In the genomic region with DNA sequence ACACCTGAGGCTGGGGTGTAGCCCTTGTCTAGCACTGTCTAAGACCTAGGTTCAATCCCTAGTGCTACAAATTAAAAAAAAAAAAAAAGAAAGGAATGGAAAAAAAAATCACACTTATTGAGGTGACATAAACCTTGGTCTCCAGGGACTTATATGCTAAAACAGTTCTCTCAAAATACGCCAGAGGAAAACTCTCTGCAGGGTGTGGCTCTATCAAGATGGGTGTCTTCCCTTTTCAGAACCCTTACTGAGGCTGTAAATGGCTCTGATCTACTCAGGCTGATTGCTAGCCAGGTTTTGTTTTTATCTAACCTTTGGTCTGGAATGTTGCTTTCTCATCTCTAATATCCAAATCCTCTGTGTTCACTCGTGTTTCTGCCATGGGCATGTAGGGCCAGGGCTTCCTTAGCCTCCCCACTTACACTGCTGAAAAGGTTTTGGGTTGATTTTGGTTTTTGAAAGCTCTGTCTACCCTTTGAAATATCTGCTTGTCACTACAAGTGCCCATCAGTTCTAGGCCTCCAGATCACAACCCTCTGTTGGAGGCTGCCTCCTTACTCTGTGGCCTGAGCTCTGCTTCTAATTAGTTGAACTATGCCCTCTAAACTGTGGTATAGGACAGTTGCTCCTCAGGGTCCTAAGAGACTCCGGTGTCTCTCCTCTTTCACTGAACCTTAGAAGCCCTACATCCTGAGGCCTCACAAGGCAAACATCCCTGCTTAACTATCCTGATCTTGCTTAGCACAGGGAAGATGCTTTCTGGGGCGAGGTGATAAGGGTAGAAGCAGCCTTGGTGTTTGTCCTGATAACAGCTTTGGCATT, we compare ENCODE assay signal across 8 mouse cellular contexts. TPM values are rescaled to one million over a fixed set of nuclear protein-coding genes. Genes with fewer than 3 reads are reported as not detected.
DNase-seq lines count a peak whose midpoint lies in the region; ATAC-seq lines count a peak whose summit lies in the region.

No protein-coding gene starts in this region.

- no peak for ATAC-seq in hindbrain, embryonic 11.5 days (ENCODE audit: low FRiP score)
- ATAC-seq in liver, embryonic 13.5 days (ENCODE audit: low read depth), result peak; percentile 71

- peak; percentile 45 for DNase-seq in spleen, adult 12 weeks (ENCODE audit: low spot score)
- no peak for DNase-seq in spleen, adult 18-20 months
- DNase-seq in hindbrain, embryonic 11.5 days (ENCODE audit: low spot score), result no peak
- DNase-seq in liver, embryonic 13.5 days, result peak; percentile 77
- DNase-seq in urinary bladder, postnatal 4 days (ENCODE audit: low spot score in 2 of 2), result no peak
- no peak for DNase-seq in Muller cell, postnatal 12 days (ENCODE audit: inconsistent ontology term)
- DNase-seq in urinary bladder, adult 18-20 months (ENCODE audit: low spot score in 2 of 2), result no peak
- DNase-seq in ovary, adult 18-20 months (ENCODE audit: low spot score), result no peak

- peaks cover 9% of the 10 kb centered on the region; the same call in 1 of the 2 replicates for H3K36me3 ChIP-seq in hindbrain, embryonic 11.5 days (ENCODE audit: control insufficient read depth, insufficient read depth, low read length)
- peaks cover 51% of the 10 kb centered on the region for H3K36me3 ChIP-seq in liver, embryonic 13.5 days

- H3K27ac ChIP-seq in hindbrain, embryonic 11.5 days (ENCODE audit: low read depth, low read length), result no peak overlapping the region
- peak overlapping the region; percentile 99 for H3K27ac ChIP-seq in liver, embryonic 13.5 days

- no peaks in the 10 kb centered on the region for H3K9me3 ChIP-seq in hindbrain, embryonic 11.5 days (ENCODE audit: control insufficient read depth, low read length)
- H3K9me3 ChIP-seq in liver, embryonic 13.5 days (replicated peaks), result no peaks in the 10 kb centered on the region

- no peaks in the 10 kb centered on the region; the same call in 1 of the 2 replicates for H3K4me1 ChIP-seq in hindbrain, embryonic 11.5 days (replicated peaks; ENCODE audit: control insufficient read depth, insufficient read depth, low read length)
- H3K4me1 ChIP-seq in liver, embryonic 13.5 days (replicated peaks), result peaks cover 62% of the 10 kb centered on the region

- 72% methylated on average over 4 of the region's 4 CpGs for WGBS in hindbrain, embryonic 11.5 days
- 15% methylated on average over 4 of the region's 4 CpGs for WGBS in liver, embryonic 13.5 days (ENCODE audit: insufficient replicate concordance)

- H3K9ac ChIP-seq in hindbrain, embryonic 11.5 days (ENCODE audit: low read depth, low read length), result no peak overlapping the region
- peak overlapping the region; percentile 99 for H3K9ac ChIP-seq in liver, embryonic 13.5 days

- H3K27me3 ChIP-seq in hindbrain, embryonic 11.5 days (ENCODE audit: control insufficient read depth, insufficient read depth, low read length), result no peaks in the 10 kb centered on the region
- H3K27me3 ChIP-seq in liver, embryonic 13.5 days, result no peaks in the 10 kb centered on the region

- H3K4me2 ChIP-seq in hindbrain, embryonic 11.5 days (replicated peaks; ENCODE audit: low read depth, low read length), result no peak overlapping the region
- H3K4me2 ChIP-seq in liver, embryonic 13.5 days, result peak overlapping the region; percentile 86

- H3K4me3 ChIP-seq in hindbrain, embryonic 11.5 days (ENCODE audit: low read depth, low read length), result peak overlapping the region; percentile 80; the same call in 1 of the 2 replicates
- peak overlapping the region; percentile 97 for H3K4me3 ChIP-seq in liver, embryonic 13.5 days (replicated peaks)

RNA-seq across cellular contexts. Expression of a gene that starts 1.9 kb away (rescaled TPM):
- 180 and 205 TPM in 2 replicates for polyA plus RNA-seq in hindbrain, embryonic 11.5 days (2014; fragmentation: Nextera tagmentation; extraction: Ambion mirVana)
- 109 and 141 TPM in 2 replicates for polyA plus RNA-seq in liver, embryonic 13.5 days (2015; fragmentation: Nextera tagmentation; extraction: Ambion mirVana)

RNA-seq across cellular contexts. Expression of a gene that starts 2.3 kb away (rescaled TPM):
- polyA plus RNA-seq in hindbrain, embryonic 11.5 days (2014; fragmentation: Nextera tagmentation; extraction: Ambion mirVana), result 26.7 and 29.8 TPM in 2 replicates
- polyA plus RNA-seq in liver, embryonic 13.5 days (2015; fragmentation: Nextera tagmentation; extraction: Ambion mirVana), result 48.7 and 50.4 TPM in 2 replicates

RNA-seq across cellular contexts. Expression of a gene that starts 44.7 kb away (rescaled TPM):
- 4.8 and 6.2 TPM in 2 replicates for polyA plus RNA-seq in hindbrain, embryonic 11.5 days (2014; fragmentation: Nextera tagmentation; extraction: Ambion mirVana)
- 0.05 and 0.07 TPM in 2 replicates for polyA plus RNA-seq in liver, embryonic 13.5 days (2015; fragmentation: Nextera tagmentation; extraction: Ambion mirVana)

RNA-seq across cellular contexts. Expression of a gene that starts 46.0 kb away (rescaled TPM):
- 1.7 and 2.2 TPM in 2 replicates for polyA plus RNA-seq in hindbrain, embryonic 11.5 days (2014; fragmentation: Nextera tagmentation; extraction: Ambion mirVana)
- 4.7 and 5.4 TPM in 2 replicates for polyA plus RNA-seq in liver, embryonic 13.5 days (2015; fragmentation: Nextera tagmentation; extraction: Ambion mirVana)

Comparison
In these comparisons a context has a peak if more than half of its experiments do, and no peak if none do; other contexts are left out.
1. DNase-seq: peak in spleen, adult 12 weeks (single experiment) and liver, embryonic 13.5 days (single experiment); none in spleen, adult 18-20 months (0 of 2), hindbrain, embryonic 11.5 days (single experiment), urinary bladder, postnatal 4 days (0 of 2), Muller cell, postnatal 12 days (single experiment), urinary bladder, adult 18-20 months (0 of 2) and ovary, adult 18-20 months (single experiment).